Mouse (Mus musculus) spleen, adult 2 months (tissue): Measurements from ENCODE around the gene Efhd2.

Experiments used
- CTCF ChIP-seq: fragments of 200-500 bp; IDR thresholded peaks from 2 replicates; pipeline ENCODE4 v1.5.1; 2011; ENCODE audit warnings: mild to moderate bottlenecking, inconsistent platforms; ENCODE audit not compliant: insufficient read depth, insufficient read length, insufficient replicate concordance; ENCODE audit errors: extremely low read depth
- POLR2A ChIP-seq: fragments of 200-500 bp; IDR thresholded peaks from 2 replicates; pipeline ENCODE4 v1.6.1; 2011; ENCODE audit warnings: low read depth, low read length, inconsistent platforms

GRCm38 (mm10) chr4:141901711-141902478, 27.2 kb upstream of the Efhd2 start:
- TF ChIP-seq CTCF, result no peak
- TF ChIP-seq POLR2A, result no peak
